Mouse (Mus musculus) left cerebral cortex, adult 18-20 months (tissue): ENCODE measurements around the gene Cfap97d1. TPM values are rescaled to one million over a fixed set of nuclear protein-coding genes. Genes with fewer than 3 reads are reported as not detected.
A peak's percentile ranks its signal among the peaks of the same experiment; 100 is the strongest.
"Not testable (repeated sequence)": the region's sequence is repeated elsewhere in the genome, so short reads cannot be mapped to it uniquely, and the experiment has no call there.

ENCODE experiments used
- DNase-seq, 2 experiments: peaks; one replicate each; pipeline ENCODE4 v3.0.0; 2021 to 2022; ENCODE audit warnings: low spot score in 2 of 2, mixed read lengths in 1 of 2
- total RNA-seq, 2 experiments: library from RNA; stranded (reverse); gene quantifications; 2 replicates each; pipeline ENCODE4 v1.2.3; 2021

Gene Cfap97d1
- total RNA-seq, 2 experiments from 2014 or later, result not detected

- DNase-seq, result no peak
These were observed 10.6 kb upstream of the Cfap97d1 start for GRCm38 (mm10) chr11:101973496-101973895.

GRCm38 (mm10) chr11:101974181-101974580 is 9.9 kb upstream of the Cfap97d1 start:
- DNase-seq, result no peak

GRCm38 (mm10) chr11:101974923-101975322 is 9.2 kb upstream of the Cfap97d1 start:
- DNase-seq, result no peak

- no peak for DNase-seq
These were observed 7.1 kb upstream of the Cfap97d1 start for GRCm38 (mm10) chr11:101976949-101977348.

GRCm38 (mm10) chr11:101979140-101979539 is 4.9 kb upstream of the Cfap97d1 start:
- DNase-seq, result no peak

- DNase-seq, result no peak
These were observed 3.4 kb upstream of the Cfap97d1 start for GRCm38 (mm10) chr11:101980603-101981157.

- peak; percentile 49 to 59 for DNase-seq
These were observed 2.2 kb upstream of the Cfap97d1 start for GRCm38 (mm10) chr11:101981850-101982249.

GRCm38 (mm10) chr11:101982981-101983411 is 1.1 kb upstream of the Cfap97d1 start:
- DNase-seq, result peak in 1 of 2 experiments; percentile 26

GRCm38 (mm10) chr11:101983431-101983921 is 603 bp upstream of the Cfap97d1 start:
- DNase-seq, result no peak

- not testable (repeated sequence) for DNase-seq
These were observed 1.4 kb downstream of the Cfap97d1 start for GRCm38 (mm10) chr11:101985450-101985849.

- peak; percentile 88 to 89 for DNase-seq
These were observed 1.9 kb downstream of the Cfap97d1 start for GRCm38 (mm10) chr11:101985990-101986389.

- DNase-seq, result no peak
These were observed 2.8 kb downstream of the Cfap97d1 start, which contains the start of gene Dusp3 for GRCm38 (mm10) chr11:101986913-101987312. Dusp3 (minus strand) TSS chr11:101987013.

GRCm38 (mm10) chr11:101990244-101990643 is 6.2 kb downstream of the Cfap97d1 start:
- DNase-seq, result peak; percentile 60 to 71

- DNase-seq, result no peak
These were observed 7.7 kb downstream of the Cfap97d1 start for GRCm38 (mm10) chr11:101991813-101992212.

- DNase-seq, result peak; percentile 53 to 74
These were observed 8.3 kb downstream of the Cfap97d1 start for GRCm38 (mm10) chr11:101992411-101992810.

- DNase-seq, result no peak
These were observed 10.0 kb downstream of the Cfap97d1 start for GRCm38 (mm10) chr11:101994100-101994499.

- no peak for DNase-seq
These were observed 11.9 kb downstream of the Cfap97d1 start for GRCm38 (mm10) chr11:101995938-101996337.

- DNase-seq, result no peak
These were observed 14.2 kb downstream of the Cfap97d1 start for GRCm38 (mm10) chr11:101998258-101998657.

GRCm38 (mm10) chr11:101999466-101999865 is 15.4 kb downstream of the Cfap97d1 start:
- no peak for DNase-seq

GRCm38 (mm10) chr11:102004251-102004650 is 20.2 kb downstream of the Cfap97d1 start:
- no peak for DNase-seq

- DNase-seq, result no peak
These were observed 22.2 kb downstream of the Cfap97d1 start for GRCm38 (mm10) chr11:102006271-102006670.

- no peak for DNase-seq
These were observed 22.6 kb downstream of the Cfap97d1 start for GRCm38 (mm10) chr11:102006688-102007087.

GRCm38 (mm10) chr11:102008372-102008771 is 24.3 kb downstream of the Cfap97d1 start:
- no peak for DNase-seq
